Mouse (Mus musculus) liver, postnatal 0 days (tissue): ENCODE measurements around the gene Gm10961. TPM values are rescaled to one million over a fixed set of nuclear protein-coding genes. Genes with fewer than 3 reads are reported as not detected.
A peak's percentile ranks its signal among the peaks of the same experiment; 100 is the strongest.

Experiments
- ATAC-seq: fragments of 200-750 bp; cut with Nextera tagmentation; 2 replicates; pipeline ENCODE4 v1.8.0; 2017; ENCODE audit warnings: mild to moderate bottlenecking, moderate library complexity
- DNase-seq: peaks from one replicate; pipeline ENCODE4 v3.0.0-alpha.2; 2016
- H3K27ac ChIP-seq: fragments of 300-500 bp; sonication (generic); 2 replicates; pipeline ENCODE4 v1.5.1; 2014; ENCODE audit warnings: antibody characterized with exemption, moderate library complexity, mild to moderate bottlenecking, low read depth
- H3K27me3 ChIP-seq: fragments of 300-500 bp; sonication (generic); 2 replicates; pipeline ENCODE4 v1.6.1; 2014; ENCODE audit warnings: low read length, control low read depth, mixed read lengths; ENCODE audit not compliant: insufficient read depth
- H3K36me3 ChIP-seq: fragments of 300-500 bp; sonication (generic); replicated peaks from 2 replicates; pipeline ENCODE4 v1.6.1; 2014; ENCODE audit warnings: mild to moderate bottlenecking, control low read depth, low read length, moderate library complexity, mixed read lengths; ENCODE audit not compliant: insufficient read depth
- H3K4me1 ChIP-seq: fragments of 300-500 bp; sonication (generic); 2 replicates; pipeline ENCODE4 v1.6.1; 2014; ENCODE audit warnings: antibody characterized with exemption, mild to moderate bottlenecking, control low read depth; ENCODE audit not compliant: insufficient read depth
- H3K4me2 ChIP-seq: fragments of 300-500 bp; sonication (generic); 2 replicates; pipeline ENCODE4 v1.6.1; 2014; ENCODE audit warnings: low read depth, mild to moderate bottlenecking, low read length, moderate library complexity, mixed read lengths
- H3K4me3 ChIP-seq: fragments of 300-500 bp; sonication (generic); 2 replicates; pipeline ENCODE4 v1.5.1; 2014; ENCODE audit warnings: low read depth, low read length
- H3K9ac ChIP-seq: fragments of 300-500 bp; sonication (generic); replicated peaks from 2 replicates; pipeline ENCODE4 v1.6.1; 2014; ENCODE audit warnings: mild to moderate bottlenecking, moderate library complexity
- H3K9me3 ChIP-seq: fragments of 300-500 bp; sonication (generic); 2 replicates; pipeline ENCODE4 v1.6.1; 2016; ENCODE audit warnings: mild to moderate bottlenecking, control low read depth, low read length, mixed read lengths
- CTCF ChIP-seq: sonication (generic); IDR thresholded peaks from 2 replicates; pipeline ENCODE4 v1.5.1; 2016; ENCODE audit warnings: antibody characterized with exemption, low read depth
- EP300 ChIP-seq: IDR thresholded peaks from 2 replicates; pipeline ENCODE4 v1.6.1; 2016; ENCODE audit warnings: antibody characterized with exemption, low read depth, mild to moderate bottlenecking
- WGBS: fragments of 180-500 bp; shearing (Covaris S2); extraction: QIAGEN DNeasy Blood & Tissue Kit; methylation state at CpG from one replicate; pipeline ENCODE4 v1.1.7; 2014; ENCODE audit not compliant: insufficient replicate concordance; 5-methylcytosine and 5-hydroxymethylcytosine counted together
- polyA plus RNA-seq: library from polyadenylated mRNA; unstranded; fragments of >200 nt; fragmentation: Nextera tagmentation; extraction: Ambion mirVana; gene quantifications from 2 replicates; pipeline ENCODE4 v1.2.1, GENCODE M21; 2015

Gene Gm10961
- polyA plus RNA-seq, 1 experiment from 2014 or later: not detected

DNA sequence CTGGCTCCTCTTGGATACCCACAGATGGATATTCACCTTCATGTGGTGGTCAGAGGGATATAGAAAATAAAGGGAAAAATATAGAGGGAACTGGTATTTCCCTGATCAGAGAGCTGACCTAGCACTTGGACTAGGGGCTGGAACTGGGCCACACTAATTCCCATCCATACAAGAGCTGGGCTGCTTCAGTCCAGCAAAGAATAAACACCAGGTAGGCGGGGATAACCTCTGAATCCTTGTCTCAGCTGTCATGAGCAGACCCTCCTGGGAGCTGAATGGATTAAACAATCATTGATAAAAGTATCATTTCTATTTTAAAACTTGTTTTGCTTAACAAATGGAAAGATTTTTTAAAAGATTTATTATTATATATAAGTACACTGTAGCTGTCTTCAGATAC is 39.5 kb upstream of the Gm10961 start:
- H3K27ac ChIP-seq: no peak overlapping the region
- no peak for DNase-seq
- peaks cover 7% of the 10 kb centered on the region; the same call in 1 of the 2 replicates for H3K4me1 ChIP-seq
- H3K4me2 ChIP-seq: no peak overlapping the region
- no peaks in the 10 kb centered on the region for H3K36me3 ChIP-seq
- TF ChIP-seq EP300 (no peak), CTCF (no peak)
- 37% methylated on average over 1 of the region's 1 CpGs for WGBS
- ATAC-seq: no peak
- no peak overlapping the region for H3K9ac ChIP-seq
- H3K4me3 ChIP-seq: no peak overlapping the region
- H3K27me3 ChIP-seq: peaks cover 77% of the 10 kb centered on the region
- no peaks in the 10 kb centered on the region for H3K9me3 ChIP-seq

DNA sequence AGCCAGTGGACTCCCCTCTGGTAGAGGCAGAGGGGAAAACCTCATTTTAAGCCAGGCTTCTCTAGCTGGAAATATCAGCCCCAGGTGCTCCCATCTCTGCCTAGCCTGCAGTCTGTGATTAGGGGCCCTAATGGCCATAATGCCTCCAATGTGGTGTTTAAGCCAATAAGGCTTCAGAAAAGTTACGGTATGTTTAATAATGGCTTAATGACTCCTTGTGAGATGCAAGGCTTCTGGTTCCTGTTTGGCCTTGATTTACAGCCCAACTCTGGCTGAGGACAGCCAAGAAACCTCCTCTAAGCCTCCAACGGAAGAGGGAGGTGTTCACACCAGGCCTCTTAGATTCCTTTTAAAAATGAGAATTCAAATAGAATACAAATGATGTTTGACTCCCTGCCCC is 37.5 kb upstream of the Gm10961 start:
- no peak for ATAC-seq
- Histone ChIP-seq H3K9ac (no peak overlapping the region), H3K4me2 (no peak overlapping the region), H3K4me3 (no peak overlapping the region), H3K9me3 (no peaks in the 10 kb centered on the region), H3K36me3 (no peaks in the 10 kb centered on the region), H3K27me3 (peaks cover 84% of the 10 kb centered on the region), H3K27ac (no peak overlapping the region), H3K4me1 (peaks cover 7% of the 10 kb centered on the region; the same call in 1 of the 2 replicates)
- TF ChIP-seq EP300 (no peak), CTCF (no peak)
- DNase-seq: no peak
- 32% methylated on average over 2 of the region's 2 CpGs for WGBS

DNA sequence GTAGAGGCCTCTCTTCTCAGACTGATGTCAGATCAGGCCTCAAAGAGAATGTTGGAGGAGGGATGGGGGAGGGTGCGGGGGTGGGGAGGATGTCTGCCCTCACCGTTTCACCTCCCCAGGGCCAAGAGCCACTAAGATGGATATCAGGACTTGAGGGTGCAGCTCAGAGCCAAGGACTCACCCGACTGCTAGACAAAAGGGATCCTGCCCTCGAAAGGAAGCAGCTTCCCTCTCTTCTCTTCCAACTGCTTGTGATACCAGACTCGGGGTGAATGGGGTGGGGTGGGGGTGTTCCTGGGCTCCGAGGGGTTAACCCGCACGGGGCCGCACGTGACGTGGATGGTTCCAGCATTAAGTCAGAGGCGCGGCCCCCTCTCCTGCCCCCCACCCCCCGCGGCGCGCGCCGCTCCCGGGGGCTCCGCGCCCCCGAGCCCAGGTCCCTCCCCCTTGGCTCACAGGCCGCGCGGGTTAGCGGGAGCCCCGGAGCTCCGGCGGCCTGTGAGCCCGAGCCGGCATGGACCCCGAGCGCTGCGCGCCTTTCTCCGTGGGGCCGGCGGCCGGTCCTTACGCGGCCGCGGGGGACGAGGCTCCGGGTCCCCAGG is 36.4 kb upstream of the Gm10961 start, which contains the start of gene Alx3:
Gene Alx3, plus strand, starts transcription at position 370 of the 602 bp plus-strand sequence.
- H3K27me3 ChIP-seq: peaks cover 88% of the 10 kb centered on the region
- no peaks in the 10 kb centered on the region for H3K36me3 ChIP-seq
- no peak within 1 kb of the TSS for H3K27ac ChIP-seq
- ATAC-seq: no peak
- DNase-seq: no peak
- peak within 1 kb of the TSS; percentile 34 for H3K4me3 ChIP-seq
- no peak for TF ChIP-seq CTCF
- no peak for TF ChIP-seq EP300
- no peak within 1 kb of the TSS for H3K9ac ChIP-seq
- peaks cover 7% of the 10 kb centered on the region; the same call in 1 of the 2 replicates for H3K4me1 ChIP-seq
- H3K4me2 ChIP-seq: peak within 1 kb of the TSS; percentile 58
- 2% methylated on average over 37 of the region's 46 CpGs for WGBS
- no peaks in the 10 kb centered on the region for H3K9me3 ChIP-seq

DNA sequence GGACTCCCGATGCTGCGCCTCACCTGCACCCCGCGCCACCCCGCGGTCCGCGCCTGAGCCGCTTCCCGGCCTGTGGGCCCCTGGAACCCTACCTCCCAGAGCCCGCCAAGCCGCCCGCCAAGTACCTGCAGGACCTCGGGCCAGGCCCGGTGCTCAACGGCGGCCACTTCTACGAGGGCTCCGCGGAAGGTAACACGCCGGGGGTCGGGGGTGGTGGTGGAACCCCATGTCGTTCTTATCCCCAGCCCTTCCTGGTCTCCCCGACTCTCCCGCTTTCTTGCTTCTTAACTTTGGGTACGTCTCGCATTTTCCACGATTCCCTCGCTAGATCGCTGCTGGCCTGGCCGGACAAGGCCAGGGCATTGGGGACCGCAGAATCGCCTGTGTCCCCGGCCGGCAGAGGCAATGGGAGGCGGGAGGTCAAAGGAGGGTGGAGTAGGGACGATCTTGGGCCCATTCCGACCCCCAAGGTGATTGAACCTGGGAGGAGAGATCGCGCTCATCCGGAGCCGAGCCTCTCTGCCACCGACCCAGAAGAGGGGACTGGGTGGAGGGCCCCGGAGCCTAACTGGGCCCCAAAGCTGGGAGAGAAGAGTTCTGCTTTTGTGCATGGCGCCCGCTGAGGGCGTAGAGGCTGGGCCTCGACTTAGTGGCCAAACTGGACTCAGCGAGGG is 35.7 kb upstream of the Gm10961 start:
- H3K4me2 ChIP-seq: peak overlapping the region; percentile 58
- H3K9ac ChIP-seq: no peak overlapping the region
- ATAC-seq (no peak), DNase-seq (no peak)
- WGBS: 2% methylated on average over 45 of the region's 50 CpGs
- H3K4me1 ChIP-seq: peaks cover 7% of the 10 kb centered on the region; the same call in 1 of the 2 replicates
- no peaks in the 10 kb centered on the region for H3K9me3 ChIP-seq
- H3K27me3 ChIP-seq: peaks cover 88% of the 10 kb centered on the region
- H3K36me3 ChIP-seq: no peaks in the 10 kb centered on the region
- no peak overlapping the region for H3K27ac ChIP-seq
- peak overlapping the region; percentile 34 for H3K4me3 ChIP-seq
- TF ChIP-seq CTCF: no peak
- no peak for TF ChIP-seq EP300

DNA sequence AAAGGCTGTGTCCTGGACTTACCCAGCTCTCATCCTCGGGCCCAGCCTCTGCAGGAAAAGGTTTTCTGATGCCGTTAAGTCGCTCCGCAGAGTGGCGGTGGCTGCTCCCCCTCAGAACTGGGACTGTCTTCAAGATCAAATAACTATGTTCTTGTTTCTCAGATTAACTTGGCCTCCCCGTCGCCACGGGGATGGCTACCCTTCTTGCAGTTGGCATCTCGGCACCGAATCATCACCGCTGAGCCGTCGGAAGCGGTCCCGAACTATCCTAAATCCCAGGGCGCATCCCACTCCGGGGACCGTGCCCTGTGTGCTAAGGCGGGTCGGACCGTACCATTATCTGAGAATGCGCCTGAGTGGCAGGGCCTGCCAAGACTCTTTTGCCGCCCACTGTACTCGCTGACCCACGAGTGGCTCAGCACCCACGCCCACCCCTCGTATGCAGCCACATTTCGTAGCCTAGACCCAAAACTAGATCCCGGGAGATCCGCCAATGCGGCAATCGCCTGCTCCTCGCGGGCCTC is 35.1 kb upstream of the Gm10961 start:
- Histone ChIP-seq H3K27me3 (peaks cover 91% of the 10 kb centered on the region), H3K27ac (no peak overlapping the region), H3K4me3 (0 out of 2 replicates have a peak overlapping the region, but pooled peaks have one; percentile 34), H3K4me2 (peak overlapping the region; percentile 58), H3K36me3 (no peaks in the 10 kb centered on the region), H3K9ac (no peak overlapping the region), H3K4me1 (peaks cover 7% of the 10 kb centered on the region; the same call in 1 of the 2 replicates), H3K9me3 (no peaks in the 10 kb centered on the region)
- WGBS: 3% methylated on average over 34 of the region's 34 CpGs
- no peak for DNase-seq
- no peak for ATAC-seq
- TF ChIP-seq EP300 (no peak), CTCF (no peak)

DNA sequence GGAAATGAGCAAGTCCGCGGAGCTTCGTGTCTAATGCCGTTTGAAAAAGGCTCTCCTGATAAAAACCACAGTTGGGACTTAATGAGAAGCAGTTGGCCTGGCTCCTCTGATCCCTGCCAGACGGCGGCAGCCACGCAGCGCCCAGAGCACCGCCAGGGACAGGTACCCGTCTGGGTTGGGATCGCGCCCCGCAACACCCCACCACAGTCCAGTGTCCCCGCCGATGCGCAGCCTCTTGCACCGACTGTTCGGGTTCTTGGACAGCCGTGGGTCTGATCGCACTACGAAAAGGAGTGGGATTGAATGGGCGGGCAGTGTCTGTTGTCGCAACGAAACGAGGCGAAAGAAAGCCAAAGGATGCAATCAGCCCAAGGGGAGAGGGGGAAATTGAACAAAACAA is 34.6 kb upstream of the Gm10961 start:
- Histone ChIP-seq H3K9ac (no peak overlapping the region), H3K9me3 (no peaks in the 10 kb centered on the region), H3K27me3 (peaks cover 88% of the 10 kb centered on the region), H3K4me2 (no peak overlapping the region), H3K27ac (no peak overlapping the region), H3K36me3 (no peaks in the 10 kb centered on the region), H3K4me3 (no peak overlapping the region), H3K4me1 (peaks cover 7% of the 10 kb centered on the region; the same call in 1 of the 2 replicates)
- TF ChIP-seq CTCF: no peak
- TF ChIP-seq EP300: no peak
- no peak for DNase-seq
- WGBS: 1% methylated on average over 26 of the region's 26 CpGs
- no peak for ATAC-seq
